Mouse (Mus musculus) forebrain, embryonic 14.5 days (tissue): Measurements from ENCODE around the gene Agxt. TPM values are rescaled to one million over a fixed set of nuclear protein-coding genes. Genes with fewer than 3 reads are reported as not detected.

Experiments used
- ATAC-seq: fragments of 200-750 bp; cut with Nextera tagmentation; 2 replicates; pipeline ENCODE4 v1.8.0; 2017; ENCODE audit warnings: mild to moderate bottlenecking, moderate library complexity
- DNase-seq: peaks from one replicate; pipeline ENCODE4 v3.0.0-alpha.2; 2015; ENCODE audit warnings: low spot score
- H3K27ac ChIP-seq: fragments of 300-500 bp; sonication (generic); 2 replicates; pipeline ENCODE4 v1.5.1; 2014; ENCODE audit warnings: low read depth, mild to moderate bottlenecking, control low read depth, low read length, moderate library complexity
- H3K27me3 ChIP-seq: fragments of 300-500 bp; sonication (generic); replicated peaks from 2 replicates; pipeline ENCODE4 v1.6.1; 2014; ENCODE audit warnings: low read length, control low read depth, mixed read lengths; ENCODE audit not compliant: control insufficient read depth, insufficient read depth
- H3K36me3 ChIP-seq: fragments of 300-500 bp; sonication (generic); 2 replicates; pipeline ENCODE4 v1.6.1; 2014; ENCODE audit warnings: low read length, control low read depth; ENCODE audit not compliant: control insufficient read depth, insufficient read depth
- H3K4me1 ChIP-seq: fragments of 300-500 bp; sonication (generic); 2 replicates; pipeline ENCODE4 v1.6.1; 2014; ENCODE audit warnings: antibody characterized with exemption, low read length, control low read depth; ENCODE audit not compliant: control insufficient read depth, insufficient read depth
- H3K4me2 ChIP-seq: fragments of 300-500 bp; sonication (generic); 2 replicates; pipeline ENCODE4 v1.6.1; 2014; ENCODE audit warnings: mild to moderate bottlenecking, control low read depth, low read length
- H3K4me3 ChIP-seq: fragments of 300-500 bp; sonication (generic); 2 replicates; pipeline ENCODE4 v1.5.1; 2014; ENCODE audit warnings: low read depth, low read length, control low read depth
- H3K9ac ChIP-seq: fragments of 300-500 bp; sonication (generic); 2 replicates; pipeline ENCODE4 v1.6.1; 2014; ENCODE audit warnings: mild to moderate bottlenecking, low read length, control low read depth, moderate library complexity
- H3K9me3 ChIP-seq: fragments of 300-500 bp; sonication (generic); replicated peaks from 2 replicates; pipeline ENCODE4 v1.6.1; 2016; ENCODE audit warnings: low read length, control low read depth, mixed read lengths; ENCODE audit not compliant: control insufficient read depth
- WGBS: fragments of 180-500 bp; shearing (Covaris S2); extraction: QIAGEN DNeasy Blood & Tissue Kit; methylation state at CpG from one replicate; pipeline ENCODE4 v1.1.7; 2014; 5-methylcytosine and 5-hydroxymethylcytosine counted together
- polyA plus RNA-seq: library from polyadenylated mRNA; unstranded; fragments of >200 nt; fragmentation: Nextera tagmentation; extraction: Ambion mirVana; gene quantifications from 2 replicates; pipeline ENCODE4 v1.2.1, GENCODE M21; 2014

The Agxt gene
- polyA plus RNA-seq, 1 experiment from 2014 or later: not detected

- DNase-seq (no peak), ATAC-seq (no peak)
- WGBS: 83% methylated on average over 8 of the region's 8 CpGs
- H3K4me1 ChIP-seq: no peaks in the 10 kb centered on the region
- H3K36me3 ChIP-seq: no peaks in the 10 kb centered on the region
- H3K9ac ChIP-seq: no peak within 1 kb of the TSS
- no peak within 1 kb of the TSS for H3K4me2 ChIP-seq
- H3K27me3 ChIP-seq: no peaks in the 10 kb centered on the region
- no peak within 1 kb of the TSS for H3K4me3 ChIP-seq
- no peaks in the 10 kb centered on the region for H3K9me3 ChIP-seq
- no peak within 1 kb of the TSS for H3K27ac ChIP-seq
Measured at GRCm38 (mm10) chr1:93160501-93161133, 25.6 kb downstream of the Agxt start, which contains the start of gene 2310007B03Rik. Gene 2310007B03Rik, minus strand, starts transcription at chr1:93160948.

- no peaks in the 10 kb centered on the region for H3K9me3 ChIP-seq
- H3K27ac ChIP-seq: no peak overlapping the region
- DNase-seq (no peak), ATAC-seq (no peak)
- no peaks in the 10 kb centered on the region for H3K27me3 ChIP-seq
- H3K36me3 ChIP-seq: no peaks in the 10 kb centered on the region
- no peak overlapping the region for H3K9ac ChIP-seq
- 76% methylated on average over 8 of the region's 8 CpGs for WGBS
- no peaks in the 10 kb centered on the region for H3K4me1 ChIP-seq
- no peak overlapping the region for H3K4me2 ChIP-seq
- H3K4me3 ChIP-seq: no peak overlapping the region
Measured at GRCm38 (mm10) chr1:93161350-93161749, 26.3 kb downstream of the Agxt start.

GRCm38 (mm10) chr1:93161921-93162320, 26.9 kb downstream of the Agxt start:
- ATAC-seq (no peak), DNase-seq (no peak)
- Histone ChIP-seq H3K9ac (no peak overlapping the region), H3K4me3 (no peak overlapping the region), H3K4me2 (no peak overlapping the region), H3K27ac (no peak overlapping the region), H3K27me3 (no peaks in the 10 kb centered on the region), H3K4me1 (no peaks in the 10 kb centered on the region), H3K9me3 (no peaks in the 10 kb centered on the region), H3K36me3 (no peaks in the 10 kb centered on the region)
- 88% methylated on average over 10 of the region's 10 CpGs for WGBS

GRCm38 (mm10) chr1:93162588-93162987, 27.5 kb downstream of the Agxt start:
- no peaks in the 10 kb centered on the region for H3K9me3 ChIP-seq
- no peak overlapping the region for H3K27ac ChIP-seq
- no peak overlapping the region for H3K9ac ChIP-seq
- DNase-seq: no peak
- H3K36me3 ChIP-seq: no peaks in the 10 kb centered on the region
- 80% methylated on average over 7 of the region's 7 CpGs for WGBS
- H3K4me2 ChIP-seq: no peak overlapping the region
- H3K27me3 ChIP-seq: no peaks in the 10 kb centered on the region
- no peaks in the 10 kb centered on the region for H3K4me1 ChIP-seq
- no peak overlapping the region for H3K4me3 ChIP-seq
- ATAC-seq: no peak

GRCm38 (mm10) chr1:93165447-93165846, 30.4 kb downstream of the Agxt start:
- H3K4me2 ChIP-seq: no peak overlapping the region
- no peak overlapping the region for H3K9ac ChIP-seq
- no peaks in the 10 kb centered on the region for H3K36me3 ChIP-seq
- H3K27me3 ChIP-seq: no peaks in the 10 kb centered on the region
- no peak overlapping the region for H3K27ac ChIP-seq
- WGBS: 90% methylated on average over 9 of the region's 9 CpGs
- no peak for ATAC-seq
- H3K4me3 ChIP-seq: no peak overlapping the region
- no peak for DNase-seq
- no peaks in the 10 kb centered on the region for H3K4me1 ChIP-seq
- no peaks in the 10 kb centered on the region for H3K9me3 ChIP-seq

- Histone ChIP-seq H3K4me3 (no peak overlapping the region), H3K36me3 (no peaks in the 10 kb centered on the region), H3K4me2 (no peak overlapping the region), H3K9me3 (no peaks in the 10 kb centered on the region), H3K27ac (no peak overlapping the region), H3K4me1 (no peaks in the 10 kb centered on the region), H3K9ac (no peak overlapping the region), H3K27me3 (no peaks in the 10 kb centered on the region)
- DNase-seq (no peak), ATAC-seq (no peak)
- 92% methylated on average over 11 of the region's 11 CpGs for WGBS
Measured at GRCm38 (mm10) chr1:93166346-93167079, 31.5 kb downstream of the Agxt start.

GRCm38 (mm10) chr1:93168295-93168775, 33.3 kb downstream of the Agxt start, which contains the start of gene Crocc2:
Gene Crocc2, plus strand, starts transcription at chr1:93168725.
- Histone ChIP-seq H3K27ac (no peak within 1 kb of the TSS), H3K4me2 (no peak within 1 kb of the TSS), H3K9ac (no peak within 1 kb of the TSS), H3K9me3 (no peaks in the 10 kb centered on the region), H3K36me3 (no peaks in the 10 kb centered on the region), H3K27me3 (no peaks in the 10 kb centered on the region), H3K4me3 (no peak within 1 kb of the TSS), H3K4me1 (no peaks in the 10 kb centered on the region)
- DNase-seq (no peak), ATAC-seq (no peak)
- 42% methylated on average over 10 of the region's 10 CpGs for WGBS

- no peaks in the 10 kb centered on the region for H3K4me1 ChIP-seq
- no peaks in the 10 kb centered on the region for H3K9me3 ChIP-seq
- no peak overlapping the region for H3K4me2 ChIP-seq
- H3K9ac ChIP-seq: no peak overlapping the region
- ATAC-seq (no peak), DNase-seq (no peak)
- no peak overlapping the region for H3K4me3 ChIP-seq
- H3K36me3 ChIP-seq: no peaks in the 10 kb centered on the region
- 63% methylated on average over 4 of the region's 4 CpGs for WGBS
- no peak overlapping the region for H3K27ac ChIP-seq
- H3K27me3 ChIP-seq: no peaks in the 10 kb centered on the region
Measured at GRCm38 (mm10) chr1:93173665-93174064, 38.6 kb downstream of the Agxt start.

- Histone ChIP-seq H3K4me3 (no peak overlapping the region), H3K36me3 (no peaks in the 10 kb centered on the region), H3K4me1 (no peaks in the 10 kb centered on the region), H3K27ac (no peak overlapping the region), H3K9ac (no peak overlapping the region), H3K4me2 (no peak overlapping the region), H3K9me3 (no peaks in the 10 kb centered on the region), H3K27me3 (no peaks in the 10 kb centered on the region)
- ATAC-seq (peak; percentile 63), DNase-seq (peak; percentile 89)
- WGBS: 3% methylated on average over 4 of the region's 4 CpGs
Measured at GRCm38 (mm10) chr1:93174399-93174798, 39.4 kb downstream of the Agxt start.
